Mouse (Mus musculus) urinary bladder, adult 2 months (tissue): ENCODE results near the gene Pim3. TPM values are rescaled to one million over a fixed set of nuclear protein-coding genes. Genes with fewer than 3 reads are reported as not detected.

Experiments
- DNase-seq: peaks from one replicate; pipeline ENCODE4 v3.0.0; 2022; ENCODE audit warnings: low spot score
- polyA plus RNA-seq: library from polyadenylated mRNA; depleted of rRNA; stranded (reverse); fragments of >200 nt; gene quantifications from 2 replicates; pipeline ENCODE4 v1.2.3, GENCODE M21; 2012

The Pim3 gene
- polyA plus RNA-seq, 1 experiment = 11.7 TPM

DNA sequence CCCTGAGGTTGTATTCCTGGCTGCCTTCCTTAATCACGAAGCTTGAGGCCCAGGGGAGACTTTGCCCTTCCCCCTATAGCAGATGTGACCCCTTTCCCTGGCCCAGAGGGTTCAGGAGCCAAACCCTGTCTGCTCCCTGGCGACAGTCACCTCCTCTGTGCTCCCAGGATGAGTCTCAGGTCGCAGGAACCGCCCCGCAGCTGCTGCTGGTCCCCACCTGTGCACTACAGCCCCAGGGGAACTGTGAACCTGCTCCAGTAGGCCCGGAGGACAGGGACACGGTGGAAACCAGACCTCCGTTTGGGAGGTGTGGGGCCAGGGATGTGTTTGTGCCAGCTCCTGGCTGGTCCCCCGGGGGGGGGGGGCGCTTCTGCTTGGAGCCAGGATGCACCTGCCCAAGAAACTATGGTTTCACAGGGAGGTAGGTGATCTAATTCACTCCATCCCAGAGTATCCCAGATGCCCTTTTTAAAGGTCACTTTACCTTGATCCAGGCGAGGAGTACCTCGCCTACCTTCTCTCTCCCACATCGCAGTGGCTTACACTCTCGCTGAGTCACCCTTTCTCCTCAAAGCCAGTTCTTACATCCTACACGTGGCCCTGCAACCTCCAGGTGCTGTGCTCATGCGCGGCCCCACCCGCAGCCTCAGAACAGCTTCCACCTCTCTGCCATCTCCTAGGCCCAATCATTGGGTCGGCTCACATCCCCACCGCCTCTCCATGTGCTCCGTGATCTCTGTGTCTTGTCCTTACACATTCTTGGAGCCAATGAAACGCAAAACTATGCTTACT is 19.5 kb downstream of the Pim3 start:
- no peak for DNase-seq

- no peak for DNase-seq
Measured at GRCm38 (mm10) chr15:88882851-88883250, 20.9 kb downstream of the Pim3 start.

- DNase-seq = no peak
Measured at GRCm38 (mm10) chr15:88883342-88883741, 21.4 kb downstream of the Pim3 start.

DNA sequence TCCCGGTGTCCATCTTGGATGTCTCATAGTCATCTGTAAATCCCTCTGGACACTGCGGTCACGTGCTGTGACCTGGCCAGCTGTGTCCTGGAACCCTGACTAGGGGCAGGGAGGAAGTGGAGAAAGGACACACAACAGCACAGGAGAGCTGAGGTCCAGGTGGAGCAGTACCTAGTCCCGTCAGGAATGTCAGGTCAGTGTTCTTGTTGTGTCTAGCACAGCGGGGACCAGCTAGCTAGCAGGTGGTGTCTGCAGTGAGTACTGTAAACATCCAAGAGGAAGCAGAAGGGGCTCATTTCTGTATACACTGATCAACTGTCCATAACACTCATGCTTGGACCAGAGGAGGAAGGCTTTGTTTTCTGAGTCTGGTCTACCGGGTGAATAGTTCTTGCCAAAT is 23.4 kb downstream of the Pim3 start:
- DNase-seq = no peak

DNA sequence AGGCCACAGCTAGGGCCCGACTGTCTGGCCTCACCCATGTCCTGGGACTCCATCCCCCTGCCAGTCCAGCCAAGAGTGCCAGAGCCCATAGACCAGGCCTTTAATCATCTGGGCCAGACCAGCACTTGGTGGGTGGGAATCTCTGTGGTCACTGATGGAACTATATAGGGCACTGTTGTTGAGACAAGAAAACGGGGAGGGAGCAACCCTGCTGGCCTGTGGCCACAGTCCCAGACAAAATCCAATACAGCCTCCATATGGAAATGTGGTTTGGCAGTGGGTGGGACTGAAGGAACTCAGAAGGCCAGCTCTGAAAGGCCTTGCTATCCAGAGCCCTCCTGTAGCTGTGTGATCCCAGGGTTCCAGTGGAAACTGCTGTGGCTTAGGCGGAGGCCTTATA is 27.0 kb downstream of the Pim3 start:
- DNase-seq = no peak

DNA sequence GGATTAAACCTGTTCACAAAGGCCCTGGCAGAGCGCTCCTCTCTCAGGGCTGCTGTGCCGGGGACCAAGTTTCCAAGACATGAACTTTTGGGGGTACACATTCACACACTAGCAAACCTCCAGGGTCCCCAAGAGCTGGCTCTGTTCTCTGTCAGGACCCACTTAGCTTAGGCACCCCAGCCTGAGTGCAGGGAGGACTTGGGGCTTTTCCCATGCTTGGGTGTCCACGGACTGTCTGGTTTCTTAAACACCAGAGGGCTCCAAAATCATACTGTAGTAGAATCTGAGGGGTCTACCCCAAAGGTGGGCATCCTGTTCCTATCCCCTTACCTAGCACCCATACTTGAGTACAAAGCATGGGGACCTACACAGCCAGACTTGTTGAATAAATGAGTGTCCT is 28.0 kb downstream of the Pim3 start:
- no peak for DNase-seq

DNA sequence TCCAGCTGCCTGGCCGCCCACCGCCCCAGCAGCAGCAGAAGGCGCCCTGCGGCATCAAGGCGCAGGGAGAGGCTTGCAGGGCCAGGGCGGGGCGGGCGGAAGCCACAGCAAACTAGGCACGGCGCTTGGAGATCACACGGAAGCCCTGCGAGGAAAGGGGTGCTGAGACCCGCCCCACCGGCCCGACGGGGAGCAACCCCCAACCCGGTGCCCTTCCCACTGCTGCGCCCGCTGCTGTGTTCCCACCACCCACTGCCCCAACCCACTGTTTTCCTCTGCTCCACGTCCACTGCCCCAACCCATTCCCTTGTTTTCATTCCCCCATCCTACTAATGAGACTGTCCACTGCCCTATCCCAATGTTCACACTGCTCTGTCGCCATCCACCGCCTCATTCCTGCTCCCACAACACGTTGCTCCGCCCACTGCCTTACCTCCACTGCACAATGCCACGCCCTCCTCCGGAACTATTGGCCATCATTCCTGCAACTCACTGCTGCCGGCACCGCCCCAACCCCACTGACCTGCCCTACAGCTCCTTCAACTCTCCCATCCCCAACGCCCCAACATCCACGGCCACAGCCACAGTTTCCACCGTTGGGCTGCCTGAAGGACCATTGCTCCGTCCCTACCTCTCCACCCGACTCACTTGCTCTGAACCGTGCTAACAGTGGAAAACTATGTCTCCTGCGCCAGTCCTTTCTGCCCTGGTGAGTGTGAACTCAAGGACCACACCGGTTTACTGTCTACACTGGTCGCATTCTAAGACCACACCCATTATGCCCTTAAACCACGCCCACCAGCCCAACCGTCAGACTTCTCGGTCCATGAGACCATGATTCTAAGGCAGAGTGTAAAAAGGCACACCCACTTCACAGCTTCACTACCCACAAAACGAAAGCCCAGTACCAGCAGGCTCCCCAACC is 29.0 kb downstream of the Pim3 start:
- DNase-seq = peak; percentile 54

DNA sequence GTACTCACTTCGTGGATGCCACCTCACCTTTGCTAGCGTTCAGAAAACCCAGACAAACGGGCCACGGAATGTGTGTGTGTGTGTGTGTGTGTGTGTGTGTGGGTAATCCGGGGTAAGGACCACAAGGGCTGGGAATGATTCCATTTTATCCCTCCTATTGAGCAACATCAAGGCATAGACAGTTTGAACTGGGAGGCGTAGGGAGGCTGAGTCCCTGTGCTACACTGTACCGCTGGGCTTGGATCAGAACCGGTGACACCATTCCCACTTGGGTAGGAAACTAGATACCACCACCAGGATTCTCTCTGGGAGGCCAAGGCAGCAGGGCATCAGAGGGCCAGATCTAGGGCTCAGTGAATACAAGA is 29.7 kb downstream of the Pim3 start:
- no peak for DNase-seq

DNA sequence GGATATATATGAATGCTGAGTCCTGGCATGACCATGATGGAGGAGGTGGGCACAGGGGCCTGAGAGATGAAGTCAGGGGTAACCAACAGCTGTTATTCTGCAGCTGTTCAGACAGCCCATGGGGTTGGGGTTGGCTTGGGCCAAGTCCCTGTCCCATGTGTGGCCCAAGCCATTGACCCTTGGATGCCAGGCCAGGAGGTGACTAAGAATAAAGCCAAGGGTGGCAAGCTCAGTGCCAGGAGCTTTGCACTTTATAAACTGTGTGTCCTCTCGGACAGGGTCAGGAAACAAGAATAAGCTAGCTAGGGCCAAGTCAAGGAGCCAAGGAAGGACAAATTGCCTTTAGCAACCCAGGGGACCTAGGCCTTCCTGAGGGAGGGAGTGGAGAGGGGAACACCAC is 30.3 kb downstream of the Pim3 start:
- DNase-seq = no peak

- DNase-seq = no peak
Measured at GRCm38 (mm10) chr15:88892876-88893275, 30.9 kb downstream of the Pim3 start.

DNA sequence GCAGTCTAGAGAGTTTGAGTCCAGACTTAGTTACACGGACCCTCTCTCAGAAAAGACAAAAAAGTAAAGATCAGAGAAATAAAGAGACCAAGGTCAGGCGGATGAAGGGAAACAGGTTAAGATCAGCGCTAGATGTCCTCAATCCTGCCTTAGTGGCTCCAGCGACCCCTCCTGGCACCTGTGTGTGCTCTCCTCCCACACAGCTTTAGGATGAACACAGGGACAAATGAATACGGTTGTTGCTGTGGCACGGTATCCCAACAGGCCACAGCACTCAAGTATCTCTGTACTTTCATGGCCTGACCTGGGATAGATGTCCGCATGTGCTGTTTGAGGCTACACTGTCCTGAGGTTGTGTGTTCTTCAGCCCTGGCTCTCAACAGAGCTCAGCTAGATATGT is 33.1 kb downstream of the Pim3 start:
- DNase-seq = no peak

DNA sequence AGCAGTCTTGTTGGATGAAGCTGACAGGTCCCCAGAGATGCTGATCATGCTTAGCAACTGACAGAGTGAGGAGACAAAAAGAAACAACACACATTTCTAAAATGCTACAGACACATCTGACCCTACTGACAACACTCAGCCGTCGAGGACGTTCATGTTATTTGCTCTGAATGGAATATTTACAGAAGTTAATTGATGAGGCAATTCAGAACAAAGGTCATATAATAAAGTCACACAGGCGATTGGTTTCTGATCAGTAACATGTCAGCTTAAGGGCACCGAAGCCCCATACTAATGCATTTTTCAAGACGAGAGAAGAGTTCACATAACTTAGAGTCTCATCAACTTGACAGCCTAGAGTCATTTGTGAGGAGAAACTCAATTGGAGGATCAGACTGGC is 33.9 kb downstream of the Pim3 start:
- DNase-seq = no peak

DNA sequence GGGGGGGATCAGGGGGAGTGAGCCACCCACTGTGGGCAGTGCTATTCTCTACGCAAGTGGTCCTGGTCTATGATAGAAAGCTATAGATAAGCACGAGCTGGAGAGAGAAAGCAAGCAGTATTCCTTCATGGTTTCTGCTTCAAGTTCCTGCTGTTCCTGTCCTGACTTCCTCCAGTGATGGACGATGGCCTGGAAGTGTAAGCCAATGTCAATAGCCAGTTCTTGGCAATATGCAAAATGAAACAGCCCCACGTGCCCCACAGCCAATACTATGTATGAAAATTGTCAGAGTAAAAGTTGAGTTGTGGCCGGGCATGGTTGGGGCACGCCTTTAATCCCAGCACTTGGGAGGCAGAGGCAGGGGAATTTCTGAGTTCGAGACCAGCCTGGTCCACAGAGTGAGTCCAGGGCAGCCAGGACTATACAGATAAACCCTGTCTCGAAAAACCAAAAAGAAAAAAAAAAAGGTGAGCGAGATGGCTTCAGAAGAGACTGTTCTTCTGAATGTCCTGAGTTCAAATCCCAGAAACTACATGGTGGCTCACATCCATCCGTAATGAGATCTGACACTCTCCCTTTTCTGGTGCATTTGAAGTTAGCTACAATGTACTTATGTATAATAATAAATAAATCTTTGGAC is 34.5 kb downstream of the Pim3 start:
- no peak for DNase-seq

DNA sequence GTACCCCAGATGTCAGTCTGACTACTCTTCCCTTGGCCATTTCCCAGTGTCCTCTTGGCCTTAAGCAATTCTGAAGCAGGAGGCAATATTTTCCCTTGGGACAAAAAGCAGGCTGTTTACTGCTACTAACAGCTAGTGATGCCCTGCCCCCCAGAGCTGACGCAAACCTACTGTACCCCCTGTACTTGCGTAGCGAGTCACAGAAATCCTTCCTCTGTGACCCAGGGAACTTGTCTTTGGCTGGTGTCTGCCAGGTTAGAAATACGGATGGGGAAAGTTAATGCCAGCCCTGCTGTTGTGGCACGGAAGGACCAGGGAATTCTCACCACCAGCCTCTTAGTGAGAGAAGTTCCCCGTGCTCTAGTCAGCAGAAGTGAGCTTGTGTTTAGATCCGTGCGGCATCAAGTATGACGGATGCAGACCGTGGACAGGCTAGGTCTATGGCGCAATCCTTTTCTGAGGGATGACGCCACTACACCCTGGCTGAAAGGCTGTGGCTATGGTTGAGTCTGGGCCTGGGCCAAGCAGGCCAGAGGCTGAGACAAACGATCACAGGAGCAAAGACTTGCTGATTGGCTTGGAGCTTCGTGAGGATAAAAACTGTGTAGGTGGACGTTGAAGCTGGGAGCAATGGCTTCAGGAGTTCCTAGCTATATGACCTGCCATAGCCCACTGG is 40.4 kb downstream of the Pim3 start:
- DNase-seq = no peak

DNA sequence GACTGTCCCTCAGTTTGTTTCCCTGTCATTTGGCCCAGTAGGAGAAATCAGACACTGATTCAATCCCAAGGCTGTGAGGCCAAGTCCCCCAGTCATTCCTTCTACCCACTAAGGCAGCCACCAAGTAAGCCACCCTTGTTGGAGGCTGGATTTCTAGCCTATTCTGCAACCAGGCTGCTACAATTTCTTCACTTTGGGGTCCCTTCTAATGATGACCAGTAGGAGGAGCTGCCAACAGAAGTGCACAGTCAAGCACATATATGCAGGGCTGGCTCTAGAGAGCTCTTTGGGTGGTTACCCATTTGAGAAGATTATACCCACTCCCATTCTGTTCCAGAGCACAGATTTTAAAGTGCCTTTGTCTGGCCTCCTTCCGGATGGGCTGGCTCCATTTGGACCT is 41.1 kb downstream of the Pim3 start:
- DNase-seq = no peak

DNA sequence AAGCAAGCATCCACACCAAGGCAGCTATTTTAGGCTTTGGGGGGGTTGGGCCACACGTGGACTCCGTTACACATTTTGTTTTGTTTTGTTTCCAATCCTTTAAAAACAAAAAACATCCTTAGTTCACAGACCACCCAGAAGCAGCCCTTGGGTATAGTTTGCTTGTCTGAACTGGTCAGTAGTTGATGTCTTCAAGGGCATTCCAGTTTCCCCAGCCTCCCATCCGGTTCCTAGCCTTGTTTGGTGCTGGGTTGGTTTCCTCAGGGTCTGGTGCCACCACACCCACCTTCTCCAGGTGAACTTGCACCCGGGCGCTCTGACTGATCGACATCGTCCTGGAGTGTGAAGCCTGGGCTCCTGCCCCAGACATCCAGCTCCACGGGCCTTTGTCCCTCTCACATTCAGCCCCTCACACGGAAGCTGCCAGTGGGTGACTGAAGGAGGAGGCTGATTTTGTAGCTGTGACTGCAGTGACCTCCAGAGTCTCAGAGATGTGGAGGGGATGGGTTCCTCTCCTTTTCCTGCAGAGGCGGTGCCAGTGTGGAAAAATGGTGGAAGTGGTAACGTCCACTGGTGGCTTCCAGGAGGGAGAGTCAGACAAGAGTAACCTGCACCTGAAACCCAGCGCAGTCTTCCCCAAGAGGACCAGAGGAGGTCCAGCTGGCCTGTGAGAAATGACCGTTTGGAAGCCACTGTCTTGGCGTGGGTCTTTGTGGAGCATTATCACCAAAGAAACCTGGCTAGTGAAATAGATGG is 42.2 kb downstream of the Pim3 start:
- DNase-seq = no peak

GRCm38 (mm10) chr15:88906347-88906746 is 44.4 kb downstream of the Pim3 start:
- no peak for DNase-seq

DNA sequence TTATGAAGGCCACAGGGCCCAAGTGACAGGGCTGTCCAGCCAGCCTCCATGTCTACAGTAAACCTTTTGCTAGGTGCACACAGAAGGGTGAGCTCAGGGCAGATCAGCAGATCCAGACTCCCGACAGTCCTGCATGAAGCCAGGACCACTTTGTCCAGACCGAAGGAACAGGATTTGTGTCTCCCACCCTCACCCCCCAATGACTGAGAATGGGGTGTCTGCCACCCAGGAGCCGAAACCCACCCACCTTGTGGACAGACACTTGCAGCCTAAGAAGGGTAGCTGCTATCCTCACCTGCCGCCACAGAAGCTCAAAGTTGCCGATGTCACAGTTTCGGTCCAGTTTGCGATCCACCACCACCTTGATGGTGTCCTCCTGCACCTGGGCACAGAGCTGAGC is 53.1 kb downstream of the Pim3 start:
- DNase-seq = no peak
